Mouse (Mus musculus) left cerebral cortex, adult 6 months (tissue): ENCODE data around the gene Col5a2. TPM values are rescaled to one million over a fixed set of nuclear protein-coding genes. Genes with fewer than 3 reads are reported as not detected.

ENCODE experiments used
- long read RNA-seq, 2 experiments: library from polyadenylated mRNA; unstranded; transcript quantifications; one replicate each; pipeline ENCODE4 v2.0.0; 2019 to 2020
- polyA plus RNA-seq: library from polyadenylated mRNA; unstranded; fragments of <200 nt; fragmentation: Nextera tagmentation; gene quantifications from 2 replicates; pipeline ENCODE4 v1.2.3, GENCODE M21; 2021

Col5a2 gene
- polyA plus RNA-seq: 0.12 and 0.21 TPM in 2 replicates
- long read RNA-seq, experiment 1, partial matches to known transcripts: 3 of 4 reads
- long read RNA-seq, experiment 1, other reads (novel, unspliced or antisense): 1 of 4 reads
- long read RNA-seq, experiment 2, partial matches to known transcripts: 2 of 2 reads
- long read RNA-seq, experiment 2, other reads (novel, unspliced or antisense): 0 of 2 reads

DNA sequence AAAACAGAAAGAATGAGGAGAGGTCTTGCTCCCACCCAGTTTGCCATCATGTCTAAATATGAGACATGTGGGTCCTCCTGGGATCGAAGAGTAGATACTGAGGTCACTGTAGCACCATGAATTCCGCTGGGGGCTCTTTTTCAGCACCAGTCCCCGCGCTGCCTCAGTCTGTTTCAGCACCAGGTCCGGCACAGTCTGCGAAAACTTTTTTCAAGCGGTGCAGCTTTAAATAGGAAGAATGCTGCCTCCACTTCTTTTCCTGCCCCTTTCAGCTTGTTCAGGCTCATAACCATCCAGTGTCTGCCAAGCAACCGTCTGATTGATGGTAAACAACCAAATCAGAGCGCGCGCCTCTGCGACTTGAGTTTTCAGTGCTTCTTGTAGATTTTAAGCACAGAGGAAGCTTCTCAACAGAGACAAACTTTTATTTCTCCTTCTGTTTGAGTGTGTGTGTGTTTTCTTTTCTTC is at the start of gene Col5a2:
Gene Col5a2, minus strand, starts transcription at position 418 of the 468 bp plus-strand sequence.

Other genes with a start within 250 kb of the Col5a2 start
- 0.87 and 1.2 TPM in 2 replicates for gene Col3a1, start 191.7 kb downstream of the Col5a2 start, polyA plus RNA-seq